Mouse (Mus musculus) CH12.LX (cell line): ENCODE data around the gene Bzw2. TPM values are rescaled to one million over a fixed set of nuclear protein-coding genes. Genes with fewer than 3 reads are reported as not detected.
A peak's percentile ranks its signal among the peaks of the same experiment; 100 is the strongest.

ENCODE experiments used
- DNase-seq: peaks from one replicate; pipeline ENCODE4 v3.0.0-alpha.2; 2013; ENCODE audit errors: extremely low read depth
- H3K27ac ChIP-seq: 2 replicates; pipeline ENCODE4 v1.5.1; 2012; ENCODE audit warnings: low read depth, mild to moderate bottlenecking, control low read depth, moderate library complexity; ENCODE audit not compliant: insufficient read depth
- H3K27me3 ChIP-seq: replicated peaks from 2 replicates; pipeline ENCODE3; 2012; ENCODE audit warnings: inconsistent platforms
- H3K36me3 ChIP-seq, 2 experiments: replicated peaks in 1 of 2; 2 replicates each; pipeline versions ENCODE3 to v1.6.1; 2012; ENCODE audit warnings: inconsistent platforms in 1 of 2, low read length in 1 of 2, mild to moderate bottlenecking in 1 of 2, mixed read lengths in 1 of 2, moderate library complexity in 1 of 2; ENCODE audit not compliant: control insufficient read depth in 1 of 2, insufficient read depth in 1 of 2
- H3K4me1 ChIP-seq, 2 experiments: 2 replicates each; pipeline ENCODE4 v1.6.1; 2012; ENCODE audit warnings: inconsistent platforms in 1 of 2, moderate library complexity in 1 of 2; ENCODE audit not compliant: insufficient read depth in 2 of 2, control insufficient read depth in 1 of 2
- H3K4me2 ChIP-seq: 2 replicates; pipeline ENCODE4 v1.6.1; 2012; ENCODE audit warnings: low read depth, mild to moderate bottlenecking, control low read depth; ENCODE audit not compliant: poor library complexity, insufficient read depth, severe bottlenecking
- H3K4me3 ChIP-seq, 3 experiments: fragments of 150-350 bp in 1 of 3; sonication (generic) in 1 of 3; replicated peaks in 1 of 3; 2 replicates each; pipeline versions ENCODE3 to v1.5.1; 2011 to 2012; ENCODE audit warnings: low read depth in 2 of 3, low read length in 2 of 3, mild to moderate bottlenecking in 2 of 3, moderate library complexity in 2 of 3, control low read depth in 1 of 3, improper control_type of control experiment in 1 of 3, inconsistent platforms in 1 of 3, mixed read lengths in 1 of 3; ENCODE audit not compliant: poor library complexity in 1 of 3
- H3K79me2 ChIP-seq: replicated peaks from 2 replicates; pipeline ENCODE4 v1.6.1; 2012; ENCODE audit warnings: mild to moderate bottlenecking, moderate library complexity; ENCODE audit not compliant: control insufficient read depth, poor library complexity, insufficient read depth, severe bottlenecking; ENCODE audit errors: extremely low read depth
- H3K9ac ChIP-seq: 2 replicates; pipeline ENCODE4 v1.6.1; 2012; ENCODE audit warnings: low read depth, mild to moderate bottlenecking, control low read depth, moderate library complexity; ENCODE audit not compliant: insufficient read depth
- H3K9me3 ChIP-seq: replicated peaks from 2 replicates; pipeline ENCODE3; 2012; ENCODE audit warnings: low read length, inconsistent platforms, mixed read lengths
- BHLHE40 ChIP-seq: IDR thresholded peaks from 2 replicates; pipeline ENCODE4 v1.6.1; 2011; ENCODE audit warnings: mild to moderate bottlenecking, low read depth, low read length, improper control_type of control experiment
- CHD1 ChIP-seq: IDR thresholded peaks from 2 replicates; pipeline ENCODE4 v1.6.1; 2012; ENCODE audit warnings: low read depth, low read length, improper control_type of control experiment, inconsistent platforms
- CHD2 ChIP-seq: IDR thresholded peaks from 2 replicates; pipeline ENCODE4 v1.6.1; 2011; ENCODE audit warnings: low read length, improper control_type of control experiment
- CTCF ChIP-seq, 2 experiments: IDR thresholded peaks in 1 of 2; conservative IDR thresholded peaks in 1 of 2; 2 replicates each; pipeline ENCODE4 v1.5.1; 2011 to 2012; ENCODE audit warnings: low read depth in 2 of 2, low read length in 2 of 2, improper control_type of control experiment in 1 of 2, inconsistent platforms in 1 of 2, mild to moderate bottlenecking in 1 of 2, moderate library complexity in 1 of 2
- E2F4 ChIP-seq: IDR thresholded peaks from 2 replicates; pipeline ENCODE4 v1.6.1; 2011; ENCODE audit warnings: low read depth, low read length, improper control_type of control experiment; ENCODE audit not compliant: insufficient replicate concordance
- ELF1 ChIP-seq: IDR thresholded peaks from 2 replicates; pipeline ENCODE4 v1.6.1; 2014; ENCODE audit warnings: low read depth, mild to moderate bottlenecking, inconsistent platforms, low read length, improper control_type of control experiment
- EP300 ChIP-seq: IDR thresholded peaks from 2 replicates; pipeline ENCODE4 v1.6.1; 2011; ENCODE audit warnings: low read length, improper control_type of control experiment
- ETS1 ChIP-seq: conservative IDR thresholded peaks from 2 replicates; pipeline ENCODE4 v1.6.1; 2012; ENCODE audit warnings: low read depth, mild to moderate bottlenecking, inconsistent platforms, low read length, improper control_type of control experiment, moderate library complexity
- GABPA ChIP-seq: IDR thresholded peaks from 2 replicates; pipeline ENCODE4 v1.6.1; 2012; ENCODE audit warnings: low read depth, low read length, improper control_type of control experiment, inconsistent platforms; ENCODE audit not compliant: insufficient replicate concordance
- HCFC1 ChIP-seq: IDR thresholded peaks from 2 replicates; pipeline ENCODE4 v1.6.1; 2012; ENCODE audit warnings: low read depth, mild to moderate bottlenecking, inconsistent platforms, low read length, improper control_type of control experiment
- IRF4 ChIP-seq: IDR thresholded peaks from 2 replicates; pipeline ENCODE4 v1.6.1; 2014; ENCODE audit warnings: low read depth, mild to moderate bottlenecking, inconsistent platforms, low read length, improper control_type of control experiment
- JUN ChIP-seq: IDR thresholded peaks from 2 replicates; pipeline ENCODE4 v1.6.1; 2011; ENCODE audit warnings: low read depth, mild to moderate bottlenecking, low read length, improper control_type of control experiment, moderate library complexity; ENCODE audit not compliant: insufficient read depth
- JUND ChIP-seq: conservative IDR thresholded peaks from 2 replicates; pipeline ENCODE4 v1.6.1; 2011; ENCODE audit warnings: low read depth, low read length, improper control_type of control experiment
- KAT2A ChIP-seq: IDR thresholded peaks from 2 replicates; pipeline ENCODE4 v1.6.1; 2012; ENCODE audit warnings: low read length, improper control_type of control experiment, inconsistent platforms; ENCODE audit not compliant: insufficient replicate concordance
- MAFK ChIP-seq: IDR thresholded peaks from 2 replicates; pipeline ENCODE4 v1.6.1; 2011; ENCODE audit warnings: low read length, improper control_type of control experiment; ENCODE audit not compliant: insufficient replicate concordance
- MAX ChIP-seq: IDR thresholded peaks from 2 replicates; pipeline ENCODE4 v1.6.1; 2011; ENCODE audit warnings: low read length, improper control_type of control experiment
- MAZ ChIP-seq: IDR thresholded peaks from 2 replicates; pipeline ENCODE4 v1.6.1; 2012; ENCODE audit warnings: low read depth, mild to moderate bottlenecking, inconsistent platforms, low read length, improper control_type of control experiment, moderate library complexity
- MEF2A ChIP-seq: IDR thresholded peaks from 2 replicates; pipeline ENCODE4 v1.6.1; 2014; ENCODE audit warnings: low read depth, mild to moderate bottlenecking, inconsistent platforms, low read length, improper control_type of control experiment, borderline replicate concordance
- MXI1 ChIP-seq: IDR thresholded peaks from 2 replicates; pipeline ENCODE4 v1.6.1; 2011; ENCODE audit warnings: mild to moderate bottlenecking, low read depth, low read length, improper control_type of control experiment
- MYC ChIP-seq: IDR thresholded peaks from 2 replicates; pipeline ENCODE4 v1.6.1; 2011; ENCODE audit warnings: low read depth, mild to moderate bottlenecking, improper control_type of control experiment, low read length
- NELFE ChIP-seq: IDR thresholded peaks from 2 replicates; pipeline ENCODE4 v1.6.1; 2011; ENCODE audit warnings: low read depth, low read length, improper control_type of control experiment
- NRF1 ChIP-seq: IDR thresholded peaks from 2 replicates; pipeline ENCODE4 v1.6.1; 2014; ENCODE audit warnings: low read depth, mild to moderate bottlenecking, inconsistent platforms, low read length, improper control_type of control experiment, moderate library complexity
- PAX5 ChIP-seq: IDR thresholded peaks from 2 replicates; pipeline ENCODE4 v1.6.1; 2012; ENCODE audit warnings: low read length, inconsistent platforms, mixed read lengths
- POLR2A ChIP-seq: IDR thresholded peaks from 2 replicates; pipeline ENCODE4 v1.6.1; 2011; ENCODE audit warnings: low read depth, mild to moderate bottlenecking, improper control_type of control experiment, low read length
- POLR2AphosphoS2 ChIP-seq: IDR thresholded peaks from 2 replicates; pipeline ENCODE4 v1.6.1; 2011; ENCODE audit warnings: low read depth, low read length, improper control_type of control experiment
- RAD21 ChIP-seq: IDR thresholded peaks from 2 replicates; pipeline ENCODE4 v1.6.1; 2011; ENCODE audit warnings: low read depth, mild to moderate bottlenecking, low read length, improper control_type of control experiment, moderate library complexity
- RCOR1 ChIP-seq: conservative IDR thresholded peaks from 2 replicates; pipeline ENCODE4 v1.6.1; 2012; ENCODE audit warnings: low read depth, mild to moderate bottlenecking, inconsistent platforms, low read length, improper control_type of control experiment
- SIN3A ChIP-seq: IDR thresholded peaks from 2 replicates; pipeline ENCODE4 v1.6.1; 2012; ENCODE audit warnings: low read length, improper control_type of control experiment, inconsistent platforms
- SMC3 ChIP-seq: IDR thresholded peaks from 2 replicates; pipeline ENCODE4 v1.6.1; 2011; ENCODE audit warnings: low read depth, low read length, improper control_type of control experiment
- TBP ChIP-seq: conservative IDR thresholded peaks from 2 replicates; pipeline ENCODE4 v1.6.1; 2011; ENCODE audit warnings: low read depth, low read length, improper control_type of control experiment
- TCF12 ChIP-seq: IDR thresholded peaks from 2 replicates; pipeline ENCODE4 v1.6.1; 2014; ENCODE audit warnings: low read depth, mild to moderate bottlenecking, inconsistent platforms, low read length, improper control_type of control experiment
- UBTF ChIP-seq: IDR thresholded peaks from 2 replicates; pipeline ENCODE4 v1.6.1; 2012; ENCODE audit warnings: low read depth, mild to moderate bottlenecking, inconsistent platforms, low read length, improper control_type of control experiment, moderate library complexity
- USF1 ChIP-seq: IDR thresholded peaks from 2 replicates; pipeline ENCODE4 v1.6.1; 2014; ENCODE audit warnings: low read depth, mild to moderate bottlenecking, inconsistent platforms, low read length, improper control_type of control experiment
- USF2 ChIP-seq: conservative IDR thresholded peaks from 2 replicates; pipeline ENCODE4 v1.6.1; 2011; ENCODE audit warnings: low read depth, low read length, improper control_type of control experiment
- ZC3H11A ChIP-seq: IDR thresholded peaks from 2 replicates; pipeline ENCODE4 v1.6.1; 2012; ENCODE audit warnings: low read depth, mild to moderate bottlenecking, inconsistent platforms, low read length, improper control_type of control experiment
- ZKSCAN1 ChIP-seq: IDR thresholded peaks from 2 replicates; pipeline ENCODE4 v1.6.1; 2012; ENCODE audit warnings: low read depth, inconsistent platforms, low read length, improper control_type of control experiment, borderline replicate concordance
- ZMIZ1 ChIP-seq: IDR thresholded peaks from 2 replicates; pipeline ENCODE4 v1.6.1; 2012; ENCODE audit warnings: low read depth, mild to moderate bottlenecking, inconsistent platforms, low read length, improper control_type of control experiment
- ZNF384 ChIP-seq: IDR thresholded peaks from 2 replicates; pipeline ENCODE4 v1.6.1; 2012; ENCODE audit warnings: low read depth, low read length, improper control_type of control experiment, inconsistent platforms
- dilution Hi-C: fragments of 300-500 bp; cut with MboI; formaldehyde crosslinking; loops from 2 replicates; pipeline ENCODE4 v1.14.3; 2020; ENCODE audit warnings: low sequenced_read_pairs; ENCODE audit not compliant: extremely low pct_unique_long_range_greater_than_20kb, extremely low pct_ligation_motif_present
- in situ Hi-C: fragments of 300-500 bp; cut with MboI; formaldehyde crosslinking; loops from 3 replicates; pipeline ENCODE4 v1.14.3; 2019; ENCODE audit warnings: low sequenced_read_pairs, low pct_ligation_motif_present, low pct_unique_long_range_greater_than_20kb, mixed read lengths
- polyA plus RNA-seq: library from polyadenylated mRNA; unstranded; fragments of >175 nt; gene quantifications from 2 replicates; pipeline ENCODE4 v1.2.1, GENCODE M21; 2012; ENCODE audit warnings: low read depth; ENCODE audit not compliant: insufficient read length
- total RNA-seq, 2 experiments: library from RNA; depleted of rRNA; stranded (reverse); fragments of 300-350 nt in 1 of 2; fragments of >200 nt in 1 of 2; gene quantifications; 2 replicates each; pipeline ENCODE4 v1.2.3; 2012 to 2014

Gene Bzw2
- total RNA-seq (2012; rRNA removed) (161 and 192 TPM in 2 replicates), total RNA-seq (2014; rRNA removed) (412 and 424 TPM in 2 replicates), polyA plus RNA-seq (254 and 275 TPM in 2 replicates)

DNA sequence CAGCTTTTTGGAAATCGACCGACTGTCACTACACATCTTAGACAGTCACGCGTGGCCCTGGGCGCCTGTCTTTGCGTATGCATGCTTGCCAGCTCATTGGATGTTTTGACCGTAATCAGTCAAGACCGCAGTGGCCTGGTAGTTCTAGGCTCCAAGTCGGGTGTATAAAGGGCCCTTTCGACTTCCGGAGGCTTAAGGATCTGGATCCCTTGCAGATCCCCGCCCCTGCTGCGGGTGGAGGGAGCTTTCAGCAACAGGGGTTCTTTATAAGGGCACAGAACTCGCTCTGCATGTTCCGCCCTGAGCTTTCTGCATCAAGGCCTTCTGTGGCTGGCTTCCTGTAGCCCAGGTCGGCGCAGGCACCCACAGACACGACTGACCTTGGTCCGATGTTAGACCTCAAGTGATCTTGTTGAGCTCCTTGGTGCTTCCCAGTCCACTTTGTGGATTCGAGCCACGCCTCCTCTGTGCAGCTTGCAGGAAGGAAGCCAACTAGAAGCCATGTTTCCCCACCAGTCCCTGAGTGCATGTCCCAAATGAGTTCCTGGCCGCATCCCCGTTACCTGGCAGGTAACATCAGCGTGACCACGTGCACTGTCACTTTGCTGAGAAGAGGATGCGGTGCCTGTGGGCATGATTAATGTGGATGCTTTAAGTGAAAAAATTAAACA, at the start of gene Bzw2:
TSS of gene Bzw2 (minus strand) at position 443 of the 671 bp plus-strand sequence.
- dilution Hi-C loops = no loop called here
- peak within 1 kb of the TSS; percentile 76 for H3K27ac ChIP-seq
- in situ Hi-C loops = no loop called here

DNA sequence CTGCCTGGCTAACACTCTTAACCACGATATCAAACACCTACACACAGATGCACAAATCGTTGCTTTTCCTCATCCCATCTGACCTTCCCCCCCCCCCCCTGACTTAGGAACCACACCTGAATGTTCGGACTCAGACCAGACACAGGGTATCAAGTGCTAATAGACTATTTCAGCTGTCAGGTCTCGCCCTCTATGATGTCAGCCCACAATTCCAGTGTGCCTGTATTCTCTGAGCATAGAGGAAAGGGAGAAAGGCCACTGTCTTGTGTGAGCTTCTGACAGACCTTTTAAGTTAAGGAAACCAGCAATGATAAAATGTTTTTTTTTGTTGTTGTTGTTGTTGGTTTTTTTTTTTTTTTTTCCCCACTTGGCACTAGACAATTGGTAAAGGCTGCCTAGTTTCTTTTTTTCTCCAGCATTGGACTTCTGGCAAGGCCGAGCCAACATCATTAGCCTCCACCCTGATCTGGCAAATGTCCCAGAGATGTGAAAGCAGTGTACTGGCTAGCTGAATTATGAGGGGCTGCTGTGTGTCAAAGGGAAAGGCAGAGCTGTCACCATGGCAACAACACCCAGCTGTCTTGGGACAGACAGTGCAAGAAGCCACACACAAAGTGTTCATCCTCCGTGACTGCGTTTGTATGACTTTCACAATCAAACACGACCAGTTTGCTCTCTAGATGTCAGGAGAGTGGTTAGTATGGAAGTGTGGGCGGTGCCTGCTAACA, 49.4 kb upstream of the Bzw2 start:
- Histone ChIP-seq H3K4me2 (no peak overlapping the region), H3K9ac (no peak overlapping the region), H3K4me3 (no peak overlapping the region), H3K27ac (no peak overlapping the region), H3K36me3 (no peaks in the 10 kb centered on the region), H3K4me1 (peaks cover 3 to 4% of the 10 kb centered on the region in 2 experiments; a peak in 3 of 4 replicates), H3K79me2 (no peaks in the 10 kb centered on the region), H3K27me3 (no peaks in the 10 kb centered on the region), H3K9me3 (no peaks in the 10 kb centered on the region)
- in situ Hi-C loops = no loop called here
- dilution Hi-C loops = no loop called here
- peak; percentile 14 for DNase-seq
- no peak for TF ChIP-seq JUND
- TF ChIP-seq UBTF = no peak
- no peak for TF ChIP-seq USF2
- no peak for TF ChIP-seq MEF2A
- TF ChIP-seq TBP = no peak
- no peak for TF ChIP-seq E2F4
- no peak for TF ChIP-seq JUN
- TF ChIP-seq CHD2 = no peak
- TF ChIP-seq PAX5 = no peak
- no peak for TF ChIP-seq CTCF (conservative IDR thresholded peaks at IDR 0.05 in 1 of 2, IDR thresholded peaks at IDR 0.05 in 1 of 2; ENCODE audit: low read depth in 2 of 2, low read length in 2 of 2)
- TF ChIP-seq HCFC1 = no peak
- TF ChIP-seq ETS1 = no peak
- no peak for TF ChIP-seq GABPA
- no peak for TF ChIP-seq MAFK

More for the DNA sequence above, at the start of gene Bzw2:
- Histone ChIP-seq H3K27me3 (no peaks in the 10 kb centered on the region), H3K79me2 (peaks cover 32% of the 10 kb centered on the region), H3K4me3 (peak within 1 kb of the TSS; percentile 58 to 96 (median 72)), H3K4me2 (peak within 1 kb of the TSS; percentile 93), H3K9me3 (no peaks in the 10 kb centered on the region), H3K4me1 (peaks cover 12 to 22% of the 10 kb centered on the region in 2 experiments), H3K36me3 (peaks cover 0 to 21% of the 10 kb centered on the region in 2 experiments), H3K9ac (peak within 1 kb of the TSS; percentile 81)
- DNase-seq = peak; percentile 74
- TF ChIP-seq MAZ = no peak; the same call in 1 of the 2 replicates
- no peak for TF ChIP-seq UBTF
- no peak; the same call in 1 of the 2 replicates for TF ChIP-seq TCF12
- no peak; the same call in 1 of the 2 replicates for TF ChIP-seq ELF1
- no peak for TF ChIP-seq MEF2A
- TF ChIP-seq PAX5 = no peak
- TF ChIP-seq GABPA = no peak
- TF ChIP-seq KAT2A = no peak
- TF ChIP-seq CHD2 = no peak
- TF ChIP-seq CTCF (conservative IDR thresholded peaks at IDR 0.05 in 1 of 2, IDR thresholded peaks at IDR 0.05 in 1 of 2; ENCODE audit: low read depth in 2 of 2, low read length in 2 of 2) = no peak
- TF ChIP-seq HCFC1 = no peak; the same call in none of the 2 replicates
- TF ChIP-seq TBP = peak; percentile 81
- TF ChIP-seq NELFE = peak; percentile 52
- TF ChIP-seq USF2 = no peak
- 0 out of 2 replicates have a peak, but pooled peaks have one; percentile 43 for TF ChIP-seq POLR2A
- no peak for TF ChIP-seq POLR2AphosphoS2
- TF ChIP-seq MAX = peak; percentile 85
- 0 out of 2 replicates have a peak, but pooled peaks have one; percentile 2 for TF ChIP-seq ETS1
- TF ChIP-seq EP300 = no peak
- TF ChIP-seq USF1 = no peak
- no peak for TF ChIP-seq RCOR1
- no peak for TF ChIP-seq IRF4
- no peak for TF ChIP-seq ZC3H11A
- peak; percentile 92 for TF ChIP-seq MXI1
- peak; percentile 35; the same call in 1 of the 2 replicates for TF ChIP-seq BHLHE40
- no peak for TF ChIP-seq ZKSCAN1
- TF ChIP-seq SMC3 = no peak
- peak; percentile 87 for TF ChIP-seq MYC
- no peak for TF ChIP-seq E2F4
- TF ChIP-seq CHD1 = no peak
- TF ChIP-seq NRF1 = 0 out of 2 replicates have a peak, but pooled peaks have one; percentile 17
- TF ChIP-seq ZNF384 = no peak
- TF ChIP-seq ZMIZ1 = no peak
- TF ChIP-seq SIN3A = peak; percentile 43; the same call in 1 of the 2 replicates
- no peak for TF ChIP-seq JUN
- no peak for TF ChIP-seq JUND
- no peak for TF ChIP-seq MAFK
- TF ChIP-seq RAD21 = no peak
